Mouse (Mus musculus) heart, embryonic 14.5 days (tissue): ENCODE results near the gene Fos. TPM values are rescaled to one million over a fixed set of nuclear protein-coding genes. Genes with fewer than 3 reads are reported as not detected.

ENCODE experiments used
- ATAC-seq: fragments of 200-750 bp; cut with Nextera tagmentation; 2 replicates; pipeline ENCODE4 v1.8.0; 2017; ENCODE audit warnings: low read depth, moderate TSS enrichment; ENCODE audit not compliant: insufficient number of reproducible peaks, insufficient read depth, low FRiP score
- H3K27ac ChIP-seq, 2 experiments: fragments of 200-500 bp in 1 of 2; fragments of 300-500 bp in 1 of 2; sonication (generic) in 1 of 2; replicated peaks in 1 of 2; 2 replicates each; pipeline ENCODE4 v1.5.1; 2012 to 2014; ENCODE audit warnings: low read depth in 2 of 2, low read length in 2 of 2, control low read depth in 1 of 2, mild to moderate bottlenecking in 1 of 2, mixed read lengths in 1 of 2; ENCODE audit not compliant: control insufficient read depth in 1 of 2, insufficient read depth in 1 of 2
- H3K27me3 ChIP-seq: fragments of 300-500 bp; sonication (generic); 2 replicates; pipeline ENCODE4 v1.6.1; 2014; ENCODE audit warnings: mild to moderate bottlenecking, low read length, control low read depth; ENCODE audit not compliant: control insufficient read depth, insufficient read depth
- H3K36me3 ChIP-seq: fragments of 300-500 bp; sonication (generic); 2 replicates; pipeline ENCODE4 v1.6.1; 2014; ENCODE audit warnings: mild to moderate bottlenecking, control low read depth, low read length, mixed read lengths; ENCODE audit not compliant: control insufficient read depth, insufficient read depth
- H3K4me1 ChIP-seq, 2 experiments: fragments of 200-500 bp in 1 of 2; fragments of 300-500 bp in 1 of 2; sonication (generic) in 1 of 2; 2 replicates each; pipeline ENCODE4 v1.6.1; 2012 to 2014; ENCODE audit warnings: low read length in 2 of 2, control low read depth in 1 of 2, mixed read lengths in 1 of 2; ENCODE audit not compliant: control insufficient read depth in 2 of 2, insufficient read depth in 2 of 2
- H3K4me2 ChIP-seq: fragments of 300-500 bp; sonication (generic); 2 replicates; pipeline ENCODE4 v1.6.1; 2014; ENCODE audit warnings: mild to moderate bottlenecking, low read length
- H3K4me3 ChIP-seq, 2 experiments: fragments of 200-500 bp in 1 of 2; fragments of 300-500 bp in 1 of 2; sonication (generic) in 1 of 2; 2 replicates each; pipeline ENCODE4 v1.5.1; 2012 to 2014; ENCODE audit warnings: low read length in 2 of 2, mild to moderate bottlenecking in 2 of 2, control low read depth in 1 of 2, low read depth in 1 of 2, moderate library complexity in 1 of 2; ENCODE audit not compliant: control insufficient read depth in 1 of 2, insufficient read depth in 1 of 2
- H3K9ac ChIP-seq: fragments of 300-500 bp; sonication (generic); 2 replicates; pipeline ENCODE4 v1.6.1; 2014; ENCODE audit warnings: mild to moderate bottlenecking, low read length
- H3K9me3 ChIP-seq: fragments of 300-500 bp; sonication (generic); 2 replicates; pipeline ENCODE4 v1.6.1; 2016; ENCODE audit warnings: low read length, control low read depth; ENCODE audit not compliant: control insufficient read depth
- WGBS: fragments of 180-500 bp; shearing (Covaris S2); extraction: QIAGEN DNeasy Blood & Tissue Kit; methylation state at CpG from one replicate; pipeline ENCODE4 v1.1.7; 2014; 5-methylcytosine and 5-hydroxymethylcytosine counted together
- polyA plus RNA-seq: library from polyadenylated mRNA; unstranded; fragments of >200 nt; fragmentation: Nextera tagmentation; extraction: Ambion mirVana; gene quantifications from 2 replicates; pipeline ENCODE4 v1.2.1, GENCODE M21; 2014

Gene Fos
- polyA plus RNA-seq, 1 experiment from 2014 or later, result 3.8 TPM

DNA sequence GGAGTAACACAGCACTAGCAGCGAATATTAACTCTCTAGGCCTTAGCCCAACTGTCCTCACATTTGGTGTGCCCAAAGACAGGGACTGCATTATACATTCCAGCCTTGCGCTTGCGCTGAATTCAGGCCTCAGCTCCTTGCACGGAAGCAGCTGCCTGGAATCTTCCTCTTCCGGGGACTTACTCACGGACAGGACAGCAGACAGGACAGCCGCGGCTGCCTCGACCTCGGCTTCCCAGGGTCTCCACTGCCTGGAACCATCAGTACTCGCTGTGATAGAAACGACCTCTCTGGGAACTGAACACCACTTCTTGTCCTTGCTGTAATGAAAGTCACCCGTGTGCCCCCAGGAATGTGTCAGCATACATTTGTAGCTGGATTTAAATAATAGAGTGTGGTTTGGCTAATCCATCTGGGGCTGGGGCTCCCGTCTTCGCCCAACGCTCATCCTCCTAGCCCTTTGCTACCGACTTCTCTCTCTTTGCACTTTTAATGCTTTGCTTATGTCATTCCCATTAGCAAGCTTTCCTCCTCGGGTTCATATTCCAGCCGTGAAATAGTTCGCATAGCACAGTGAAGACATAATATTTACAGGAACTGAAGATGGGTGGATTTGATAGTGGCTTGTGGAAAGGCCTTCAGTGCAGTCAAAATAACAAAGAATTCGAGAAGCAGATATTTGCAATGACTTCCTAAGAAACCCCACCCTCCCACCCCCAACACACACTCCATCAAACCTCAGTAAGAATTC lies 11.6 kb upstream of the Fos start:
- Histone ChIP-seq H3K9ac (peak overlapping the region; percentile 54), H3K36me3 (no peaks in the 10 kb centered on the region), H3K9me3 (no peaks in the 10 kb centered on the region), H3K27ac (peak overlapping the region in 1 of 2 experiments; percentile 3; a peak in 2 of 4 replicates), H3K4me3 (no peak overlapping the region), H3K27me3 (no peaks in the 10 kb centered on the region), H3K4me2 (peak overlapping the region; percentile 47), H3K4me1 (peaks cover 20 to 22% of the 10 kb centered on the region in 2 experiments)
- 33% methylated on average over 21 of the region's 21 CpGs for WGBS
- no peak for ATAC-seq

DNA sequence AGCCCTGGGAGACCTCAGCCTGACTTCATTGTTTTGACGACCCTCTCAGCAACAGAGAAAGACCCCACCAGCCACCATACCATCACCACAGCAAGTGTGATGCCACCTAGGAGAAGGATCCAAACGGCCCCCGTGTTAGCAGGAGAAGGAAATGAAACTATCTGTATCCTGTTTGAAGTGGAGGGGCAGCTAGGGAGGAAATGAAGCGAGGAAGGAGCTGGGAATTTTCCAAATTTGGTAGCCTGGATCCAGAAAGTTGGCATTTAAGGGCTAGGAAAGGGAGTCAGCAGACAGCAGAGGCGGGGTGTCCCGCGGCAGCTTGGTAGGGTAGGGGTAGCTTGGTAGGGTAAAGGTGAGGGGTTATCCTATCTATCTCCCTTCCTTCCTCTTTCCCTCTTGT lies 10.9 kb upstream of the Fos start:
- H3K9ac ChIP-seq, result no peak overlapping the region

DNA sequence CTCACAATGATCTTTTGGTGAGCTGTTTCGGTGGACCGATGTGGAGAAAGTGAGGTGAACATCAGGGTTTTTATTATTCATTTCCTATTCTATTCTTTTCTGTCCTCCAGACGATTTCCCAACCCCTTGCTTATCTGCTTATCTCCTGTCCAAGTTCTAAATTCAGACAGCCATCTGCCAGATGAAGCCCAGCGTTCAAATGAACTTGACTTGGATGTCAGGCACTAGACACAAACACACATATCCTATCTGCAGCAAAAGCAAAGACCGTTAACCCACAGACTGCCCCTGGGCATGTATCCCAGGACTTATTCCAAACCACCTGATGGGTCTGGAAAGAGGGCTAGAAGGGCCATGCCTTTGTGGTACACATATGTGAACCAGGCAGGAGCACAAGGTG lies 9.3 kb upstream of the Fos start:
- H3K9me3 ChIP-seq, result no peaks in the 10 kb centered on the region
- H3K9ac ChIP-seq, result no peak overlapping the region
- H3K27me3 ChIP-seq, result no peaks in the 10 kb centered on the region
- H3K4me1 ChIP-seq, result peaks cover 15 to 19% of the 10 kb centered on the region in 2 experiments
- no peak overlapping the region for H3K4me2 ChIP-seq
- no peaks in the 10 kb centered on the region for H3K36me3 ChIP-seq
- H3K27ac ChIP-seq, result no peak overlapping the region
- ATAC-seq, result no peak
- WGBS, result 45% methylated on average over 5 of the region's 5 CpGs
- H3K4me3 ChIP-seq, result no peak overlapping the region

More for the DNA sequence above, 10.9 kb upstream of the Fos start:
- 48% methylated on average over 7 of the region's 7 CpGs for WGBS
- H3K36me3 ChIP-seq, result no peaks in the 10 kb centered on the region
- H3K4me3 ChIP-seq, result no peak overlapping the region
- no peaks in the 10 kb centered on the region for H3K27me3 ChIP-seq
- H3K27ac ChIP-seq, result peak overlapping the region in 1 of 2 experiments; percentile 56; a peak in 1 of 4 replicates
- H3K9me3 ChIP-seq, result no peaks in the 10 kb centered on the region
- no peak for ATAC-seq
- H3K4me1 ChIP-seq, result peaks cover 15 to 19% of the 10 kb centered on the region in 2 experiments
- H3K4me2 ChIP-seq, result no peak overlapping the region; the same call in 1 of the 2 replicates

GRCm38 (mm10) chr12:85464902-85465301 lies 8.8 kb upstream of the Fos start:
- Histone ChIP-seq H3K27me3 (no peaks in the 10 kb centered on the region), H3K9me3 (no peaks in the 10 kb centered on the region), H3K4me1 (peaks cover 15 to 19% of the 10 kb centered on the region in 2 experiments), H3K9ac (no peak overlapping the region), H3K27ac (no peak overlapping the region), H3K4me3 (no peak overlapping the region), H3K36me3 (no peaks in the 10 kb centered on the region), H3K4me2 (no peak overlapping the region)
- ATAC-seq, result no peak
- WGBS, result 53% methylated on average over 3 of the region's 3 CpGs

GRCm38 (mm10) chr12:85467854-85468253 lies 5.8 kb upstream of the Fos start:
- no peaks in the 10 kb centered on the region for H3K27me3 ChIP-seq
- WGBS, result 86% methylated on average over 14 of the region's 14 CpGs
- H3K4me2 ChIP-seq, result no peak overlapping the region
- H3K9ac ChIP-seq, result no peak overlapping the region
- H3K9me3 ChIP-seq, result no peaks in the 10 kb centered on the region
- no peak overlapping the region for H3K4me3 ChIP-seq
- H3K27ac ChIP-seq, result no peak overlapping the region
- ATAC-seq, result no peak
- H3K4me1 ChIP-seq, result peaks cover 5 to 14% of the 10 kb centered on the region in 2 experiments
- no peaks in the 10 kb centered on the region for H3K36me3 ChIP-seq

- H3K9ac ChIP-seq, result no peak overlapping the region
- no peak for ATAC-seq
These were observed 5.0 kb upstream of the Fos start for GRCm38 (mm10) chr12:85468666-85469065.

DNA sequence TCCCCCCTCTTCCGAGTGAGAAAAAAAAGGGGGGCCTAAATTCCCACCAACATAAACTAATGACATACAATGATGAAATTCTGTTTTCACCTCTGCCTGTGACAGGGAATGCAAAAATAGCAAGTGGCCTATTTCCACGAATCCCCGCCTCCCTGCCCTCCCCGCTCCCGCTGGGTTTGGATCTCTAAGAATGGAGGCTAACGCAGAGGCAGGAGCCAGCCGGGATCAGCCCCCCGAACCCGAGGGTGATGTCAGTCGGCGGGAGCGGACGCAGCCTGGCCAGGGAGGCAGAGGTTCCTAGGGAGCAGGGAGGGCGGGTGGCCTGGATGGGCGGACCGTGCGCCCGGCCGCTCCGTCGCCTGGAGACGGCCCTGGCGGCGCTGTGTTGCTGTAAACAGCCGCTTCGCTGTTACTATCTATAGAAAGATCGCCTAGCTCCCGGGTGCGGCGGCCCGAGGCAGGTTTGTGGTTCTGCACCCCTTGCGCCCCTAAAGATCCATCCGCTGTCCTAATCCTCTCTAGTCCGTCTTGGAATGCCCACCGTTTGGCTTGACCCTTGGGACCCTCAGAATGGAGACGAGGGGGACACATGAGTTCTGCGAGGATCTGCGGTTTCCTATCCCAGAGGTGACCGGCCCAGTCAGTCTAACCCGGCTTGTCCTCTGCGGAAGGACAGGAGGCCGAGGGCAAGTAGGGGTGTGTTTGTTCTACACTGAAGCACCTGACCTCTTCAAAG lies 1.6 kb upstream of the Fos start:
- H3K9me3 ChIP-seq, result no peaks in the 10 kb centered on the region
- peak; percentile 68 for ATAC-seq
- H3K4me1 ChIP-seq, result peaks cover 11 to 28% of the 10 kb centered on the region in 2 experiments
- H3K4me3 ChIP-seq, result peak overlapping the region; percentile 50 to 65
- H3K27me3 ChIP-seq, result no peaks in the 10 kb centered on the region; the same call in 1 of the 2 replicates
- H3K9ac ChIP-seq, result peak overlapping the region; percentile 71
- peak overlapping the region; percentile 84 to 91 for H3K27ac ChIP-seq
- peaks cover 8% of the 10 kb centered on the region; the same call in 1 of the 2 replicates for H3K36me3 ChIP-seq
- peak overlapping the region; percentile 93 for H3K4me2 ChIP-seq
- under 1% methylated on average over 42 of the region's 42 CpGs for WGBS

More at GRCm38 (mm10) chr12:85468666-85469065, 5.0 kb upstream of the Fos start:
- Histone ChIP-seq H3K27ac (no peak overlapping the region), H3K27me3 (no peaks in the 10 kb centered on the region), H3K4me3 (no peak overlapping the region), H3K4me1 (peaks cover 2 to 17% of the 10 kb centered on the region in 2 experiments), H3K4me2 (no peak overlapping the region), H3K9me3 (no peaks in the 10 kb centered on the region), H3K36me3 (no peaks in the 10 kb centered on the region)
- 71% methylated on average over 12 of the region's 12 CpGs for WGBS
